Mouse (Mus musculus): ENCODE data around the gene Fggy. TPM values are rescaled to one million over a fixed set of nuclear protein-coding genes. Genes with fewer than 3 reads are reported as not detected.

Fggy gene
- polyA plus RNA-seq, 1 experiment: 22.2 TPM

DNA sequence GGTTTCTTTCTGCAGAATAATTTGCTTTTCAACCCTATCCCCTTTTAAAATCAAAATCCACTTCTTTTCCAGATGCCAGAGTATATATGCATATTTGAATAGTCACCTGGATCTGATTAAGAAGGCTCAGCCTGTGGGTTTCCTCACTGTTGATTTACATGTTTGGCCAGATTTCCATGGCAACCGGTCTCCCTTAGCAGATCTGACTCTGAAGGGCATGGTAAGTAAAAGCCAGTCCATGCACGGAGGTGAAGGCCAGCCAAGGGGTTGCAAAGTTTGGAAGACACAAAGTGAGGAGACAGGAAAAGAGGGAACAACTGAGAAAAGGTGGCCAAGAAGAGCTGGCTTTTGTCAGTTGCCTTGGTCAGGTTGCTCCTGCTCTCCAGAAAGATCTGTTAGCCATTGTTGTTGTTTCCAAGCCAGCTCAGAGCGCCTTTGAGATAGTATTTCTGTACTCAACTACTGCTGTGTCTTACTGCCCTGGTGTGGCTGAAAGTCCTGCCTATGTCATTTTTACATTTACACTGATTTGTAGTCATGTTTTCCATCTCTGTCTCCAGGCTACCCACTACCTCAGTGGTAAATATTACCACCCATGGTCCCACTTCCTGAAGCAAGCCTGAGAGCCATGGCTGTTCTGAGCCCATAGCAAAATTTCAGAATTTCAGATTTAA is 264.7 kb downstream of the Fggy start:
- no peaks in the 10 kb centered on the region for H3K9me3 ChIP-seq (replicated peaks; ENCODE audit: control insufficient read depth, insufficient read depth, low read length, poor library complexity, severe bottlenecking)
- H3K27ac ChIP-seq (ENCODE audit: insufficient read depth, low read length): no peak overlapping the region
- H3K36me3 ChIP-seq (ENCODE audit: control insufficient read depth, insufficient read depth, low read length, poor library complexity, severe bottlenecking): no peaks in the 10 kb centered on the region
- H3K4me1 ChIP-seq (ENCODE audit: control insufficient read depth, insufficient read depth, low read length): no peaks in the 10 kb centered on the region
- no peak overlapping the region for H3K9ac ChIP-seq (ENCODE audit: low read depth, poor library complexity, severe bottlenecking)
- no peak overlapping the region for H3K4me3 ChIP-seq (ENCODE audit: low read depth, low read length)
- TF ChIP-seq EP300 (IDR thresholded peaks at IDR 0.05; ENCODE audit: insufficient read depth, low read depth, low read length) (no peak), POLR2A (IDR thresholded peaks at IDR 0.05; ENCODE audit: insufficient read depth, low read length) (no peak), CTCF (IDR thresholded peaks at IDR 0.05; ENCODE audit: low read depth, low read length) (no peak)
- H3K27me3 ChIP-seq (ENCODE audit: control insufficient read depth, insufficient read depth, low read length, poor library complexity, severe bottlenecking): no peaks in the 10 kb centered on the region

DNA sequence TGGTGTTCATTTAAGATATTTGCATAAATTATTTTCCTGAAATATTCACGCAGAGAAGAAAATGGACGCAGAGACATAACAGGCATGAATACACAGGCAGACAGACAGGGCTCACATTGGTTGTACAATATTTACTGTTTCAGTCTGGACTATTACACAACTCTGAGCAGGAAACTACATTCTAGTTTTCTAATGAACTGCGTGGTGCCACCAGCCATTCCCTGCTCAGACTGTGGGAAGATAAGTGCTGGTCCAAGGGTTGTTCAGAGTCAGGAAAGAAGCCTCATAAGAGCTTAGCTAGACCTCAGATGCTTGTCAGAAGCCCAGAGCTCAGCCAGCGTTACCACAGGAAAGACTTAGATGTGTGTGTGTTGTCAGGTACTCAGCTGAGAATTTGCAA is 270.9 kb downstream of the Fggy start:
- Histone ChIP-seq H3K27ac (ENCODE audit: insufficient read depth, low read length) (no peak overlapping the region), H3K27me3 (ENCODE audit: control insufficient read depth, insufficient read depth, low read length, poor library complexity, severe bottlenecking) (no peaks in the 10 kb centered on the region), H3K9me3 (replicated peaks; ENCODE audit: control insufficient read depth, insufficient read depth, low read length, poor library complexity, severe bottlenecking) (no peaks in the 10 kb centered on the region), H3K36me3 (ENCODE audit: control insufficient read depth, insufficient read depth, low read length, poor library complexity, severe bottlenecking) (no peaks in the 10 kb centered on the region), H3K4me1 (ENCODE audit: control insufficient read depth, insufficient read depth, low read length) (no peaks in the 10 kb centered on the region), H3K9ac (ENCODE audit: low read depth, poor library complexity, severe bottlenecking) (no peak overlapping the region), H3K4me3 (ENCODE audit: low read depth, low read length) (no peak overlapping the region)
- TF ChIP-seq POLR2A (IDR thresholded peaks at IDR 0.05; ENCODE audit: insufficient read depth, low read length) (no peak), EP300 (IDR thresholded peaks at IDR 0.05; ENCODE audit: insufficient read depth, low read depth, low read length) (no peak), CTCF (IDR thresholded peaks at IDR 0.05; ENCODE audit: low read depth, low read length) (no peak)

DNA sequence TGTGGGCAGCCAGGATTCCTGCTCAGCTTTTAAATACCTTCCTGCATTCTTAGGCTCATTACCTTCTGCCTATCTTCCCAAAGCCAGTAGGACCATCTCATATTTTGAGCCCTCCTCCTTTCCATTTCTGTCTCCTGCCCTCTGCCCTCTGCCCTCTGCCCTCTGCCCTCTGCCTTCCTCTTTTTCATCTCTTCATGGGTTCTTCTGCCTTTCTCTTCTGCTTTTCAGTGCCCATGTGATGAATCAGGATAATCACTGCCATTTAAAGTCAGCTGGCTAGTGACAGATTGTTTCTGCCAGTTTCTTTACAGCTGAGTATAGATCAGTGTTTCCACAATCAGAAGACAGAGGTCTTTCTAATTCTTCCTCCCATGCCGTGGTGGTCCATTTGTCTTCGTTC is 273.0 kb downstream of the Fggy start:
- Histone ChIP-seq H3K27ac (ENCODE audit: insufficient read depth, low read length) (no peak overlapping the region), H3K9me3 (replicated peaks; ENCODE audit: control insufficient read depth, insufficient read depth, low read length, poor library complexity, severe bottlenecking) (no peaks in the 10 kb centered on the region)
- TF ChIP-seq POLR2A (IDR thresholded peaks at IDR 0.05; ENCODE audit: insufficient read depth, low read length): no peak
- TF ChIP-seq EP300 (IDR thresholded peaks at IDR 0.05; ENCODE audit: insufficient read depth, low read depth, low read length): no peak
- TF ChIP-seq CTCF (IDR thresholded peaks at IDR 0.05; ENCODE audit: low read depth, low read length): no peak

DNA sequence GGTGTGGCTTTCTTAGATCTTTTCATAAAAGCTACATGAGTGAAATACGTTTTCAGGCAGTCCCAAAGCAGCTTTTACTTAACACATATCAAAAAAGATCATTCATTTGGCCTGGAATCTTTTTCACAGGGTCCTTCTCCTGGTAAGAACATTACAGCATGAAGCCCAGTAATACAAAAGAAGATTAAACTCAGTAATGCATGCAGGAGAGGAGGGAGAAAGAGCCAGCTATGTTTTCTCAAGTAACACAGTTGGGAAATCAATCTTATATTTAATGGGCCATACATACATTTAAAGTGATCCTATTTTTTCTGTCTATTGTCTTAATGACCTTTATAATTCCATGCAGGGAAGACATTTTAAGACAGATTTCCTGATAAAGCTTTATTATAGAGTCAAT is 282.6 kb downstream of the Fggy start:
- Histone ChIP-seq H3K27ac (ENCODE audit: insufficient read depth, low read length) (no peak overlapping the region), H3K9me3 (replicated peaks; ENCODE audit: control insufficient read depth, insufficient read depth, low read length, poor library complexity, severe bottlenecking) (no peaks in the 10 kb centered on the region), H3K36me3 (ENCODE audit: control insufficient read depth, insufficient read depth, low read length, poor library complexity, severe bottlenecking) (no peaks in the 10 kb centered on the region), H3K4me3 (ENCODE audit: low read depth, low read length) (no peak overlapping the region), H3K9ac (ENCODE audit: low read depth, poor library complexity, severe bottlenecking) (no peak overlapping the region), H3K4me1 (ENCODE audit: control insufficient read depth, insufficient read depth, low read length) (no peaks in the 10 kb centered on the region), H3K27me3 (ENCODE audit: control insufficient read depth, insufficient read depth, low read length, poor library complexity, severe bottlenecking) (no peaks in the 10 kb centered on the region)
- no peak for TF ChIP-seq CTCF (IDR thresholded peaks at IDR 0.05; ENCODE audit: low read depth, low read length)
- no peak for TF ChIP-seq EP300 (IDR thresholded peaks at IDR 0.05; ENCODE audit: insufficient read depth, low read depth, low read length)
- TF ChIP-seq POLR2A (IDR thresholded peaks at IDR 0.05; ENCODE audit: insufficient read depth, low read length): no peak

More for the DNA sequence above, 273.0 kb downstream of the Fggy start:
- no peaks in the 10 kb centered on the region for H3K36me3 ChIP-seq (ENCODE audit: control insufficient read depth, insufficient read depth, low read length, poor library complexity, severe bottlenecking)
- H3K9ac ChIP-seq (ENCODE audit: low read depth, poor library complexity, severe bottlenecking): no peak overlapping the region
- no peaks in the 10 kb centered on the region for H3K27me3 ChIP-seq (ENCODE audit: control insufficient read depth, insufficient read depth, low read length, poor library complexity, severe bottlenecking)
- H3K4me1 ChIP-seq (ENCODE audit: control insufficient read depth, insufficient read depth, low read length): no peaks in the 10 kb centered on the region
- H3K4me3 ChIP-seq (ENCODE audit: low read depth, low read length): no peak overlapping the region

DNA sequence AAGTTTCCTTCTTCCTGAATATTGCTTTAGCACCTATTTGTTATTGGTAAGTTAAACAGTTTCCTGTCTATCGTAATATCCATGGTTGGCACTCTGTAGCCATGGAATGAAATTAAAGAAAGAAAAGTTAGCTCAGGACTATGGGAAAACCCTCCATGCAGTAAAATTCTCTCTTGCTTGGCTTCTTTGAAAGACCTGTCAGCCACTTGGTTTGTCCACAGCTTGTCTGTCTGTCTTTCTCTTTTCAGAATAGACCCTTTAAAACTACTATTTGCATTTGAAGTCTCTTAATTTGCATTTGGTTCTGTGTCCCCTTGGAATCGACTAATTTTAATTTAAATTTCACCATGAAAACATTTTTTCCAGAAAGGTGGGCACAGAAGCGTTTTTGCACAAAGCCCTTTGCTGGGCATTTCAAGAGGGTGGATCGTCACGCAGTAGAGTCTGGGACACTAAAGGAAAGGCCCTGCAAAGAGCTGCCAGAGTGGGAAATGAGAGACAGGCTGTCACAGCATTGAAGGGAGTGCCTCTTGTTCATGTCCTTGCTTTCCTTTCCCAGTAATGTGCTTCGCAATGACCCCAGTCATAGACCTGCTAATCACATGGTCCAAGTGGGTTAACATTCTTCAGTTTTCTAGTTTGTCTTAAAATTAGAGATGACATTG is 283.2 kb downstream of the Fggy start:
- Histone ChIP-seq H3K4me3 (ENCODE audit: low read depth, low read length) (no peak overlapping the region), H3K4me1 (ENCODE audit: control insufficient read depth, insufficient read depth, low read length) (no peaks in the 10 kb centered on the region), H3K9me3 (replicated peaks; ENCODE audit: control insufficient read depth, insufficient read depth, low read length, poor library complexity, severe bottlenecking) (no peaks in the 10 kb centered on the region), H3K36me3 (ENCODE audit: control insufficient read depth, insufficient read depth, low read length, poor library complexity, severe bottlenecking) (no peaks in the 10 kb centered on the region), H3K27ac (ENCODE audit: insufficient read depth, low read length) (no peak overlapping the region), H3K27me3 (ENCODE audit: control insufficient read depth, insufficient read depth, low read length, poor library complexity, severe bottlenecking) (no peaks in the 10 kb centered on the region), H3K9ac (ENCODE audit: low read depth, poor library complexity, severe bottlenecking) (no peak overlapping the region)
- TF ChIP-seq CTCF (IDR thresholded peaks at IDR 0.05; ENCODE audit: low read depth, low read length) (no peak), POLR2A (IDR thresholded peaks at IDR 0.05; ENCODE audit: insufficient read depth, low read length) (no peak), EP300 (IDR thresholded peaks at IDR 0.05; ENCODE audit: insufficient read depth, low read depth, low read length) (no peak)

DNA sequence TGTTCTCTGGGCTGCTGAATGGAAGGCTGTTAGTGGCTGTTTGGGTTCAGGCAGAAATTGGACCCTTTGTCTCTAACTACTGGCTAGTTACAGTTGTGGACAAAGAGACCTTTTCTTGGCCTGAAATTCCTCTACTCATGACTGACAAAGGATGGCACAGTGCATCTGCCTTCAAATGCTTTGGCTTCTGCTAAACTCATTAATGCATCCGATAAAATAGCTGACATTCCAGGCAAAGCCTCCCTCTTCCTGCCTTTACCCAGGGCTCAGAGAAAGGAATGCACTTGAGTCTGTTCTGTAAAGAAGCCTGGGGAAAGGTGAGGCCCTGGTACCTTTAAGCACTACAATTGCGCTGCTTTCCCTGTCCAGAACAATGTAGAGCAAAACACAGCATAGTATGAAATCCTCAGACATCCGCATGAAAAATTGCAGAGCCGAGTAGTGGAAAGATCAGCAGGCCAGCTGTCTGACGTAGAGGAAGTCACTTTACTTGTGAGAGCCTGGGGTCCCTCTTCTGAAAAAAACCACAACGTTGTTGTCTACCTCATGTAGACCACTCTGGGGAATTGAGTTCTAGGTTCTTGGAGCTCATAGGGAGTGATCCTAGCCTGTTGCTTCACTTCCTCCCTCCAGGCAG is 288.8 kb downstream of the Fggy start:
- no peak overlapping the region for H3K9ac ChIP-seq (ENCODE audit: low read depth, poor library complexity, severe bottlenecking)
- H3K36me3 ChIP-seq (ENCODE audit: control insufficient read depth, insufficient read depth, low read length, poor library complexity, severe bottlenecking): no peaks in the 10 kb centered on the region
- H3K4me1 ChIP-seq (ENCODE audit: control insufficient read depth, insufficient read depth, low read length): no peaks in the 10 kb centered on the region
- no peak for TF ChIP-seq POLR2A (IDR thresholded peaks at IDR 0.05; ENCODE audit: insufficient read depth, low read length)
- TF ChIP-seq CTCF (IDR thresholded peaks at IDR 0.05; ENCODE audit: low read depth, low read length): no peak
- H3K4me3 ChIP-seq (ENCODE audit: low read depth, low read length): no peak overlapping the region
- H3K27ac ChIP-seq (ENCODE audit: insufficient read depth, low read length): no peak overlapping the region; the same call in 1 of the 2 replicates
- no peaks in the 10 kb centered on the region for H3K9me3 ChIP-seq (replicated peaks; ENCODE audit: control insufficient read depth, insufficient read depth, low read length, poor library complexity, severe bottlenecking)
- H3K27me3 ChIP-seq (ENCODE audit: control insufficient read depth, insufficient read depth, low read length, poor library complexity, severe bottlenecking): no peaks in the 10 kb centered on the region

All from ES-Bruce4 (cell line).